ENCODE assay signal across 20 mouse cellular contexts in the genomic region with DNA sequence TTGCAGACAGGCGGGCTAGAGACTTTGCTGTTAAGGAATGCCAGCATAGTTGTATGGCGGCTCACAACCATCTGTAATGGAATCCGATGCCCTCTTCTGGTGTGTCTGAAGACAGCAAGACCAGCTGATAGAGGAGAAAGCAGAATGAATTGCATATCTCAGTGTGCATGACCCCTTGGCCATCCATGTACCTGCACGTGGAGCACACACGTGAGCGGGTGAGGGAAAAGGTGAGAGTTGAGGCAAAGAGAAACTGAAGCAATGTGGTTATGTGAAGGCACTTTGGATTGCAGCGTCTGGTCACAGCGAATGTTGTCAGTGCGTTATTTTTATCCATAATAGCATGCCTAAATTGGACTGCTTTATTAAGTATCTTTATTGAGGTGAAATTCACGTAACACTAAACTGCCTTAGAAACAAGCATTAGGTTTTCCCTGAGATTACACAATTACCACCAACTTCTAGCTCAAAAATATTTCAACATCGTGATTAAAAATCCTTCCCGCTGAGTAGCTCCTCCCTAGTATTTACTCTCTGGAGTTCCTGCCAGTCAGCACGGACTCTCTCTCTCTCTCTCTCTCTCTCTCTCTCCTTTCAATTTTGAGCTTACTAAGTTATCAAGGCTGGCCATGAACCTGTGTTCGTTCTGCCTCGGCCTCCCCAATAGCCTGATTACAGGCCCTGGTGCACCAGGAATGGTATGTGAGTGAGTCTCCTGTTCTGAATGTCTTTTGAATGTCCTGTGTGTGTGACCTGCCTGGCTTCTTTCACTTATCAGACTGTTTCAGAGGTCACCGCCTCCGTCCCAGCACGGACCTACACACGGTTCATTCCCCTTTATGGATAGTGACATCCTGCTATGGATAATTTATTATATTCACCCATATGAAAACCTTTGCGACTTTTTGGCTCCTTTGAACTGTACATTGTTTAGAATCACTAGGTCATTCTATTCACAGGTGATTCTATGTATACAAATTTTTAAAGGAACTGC. TPM values are rescaled to one million over a fixed set of nuclear protein-coding genes. Genes with fewer than 3 reads are reported as not detected.
A peak's percentile ranks its signal among the peaks of the same experiment; 100 is the strongest.
DNase-seq lines count a peak whose midpoint lies in the region; ATAC-seq and TF ChIP-seq lines count a peak whose summit lies in the region.
"Had no signal": no experiment of that assay in that cellular context is flagged by ENCODE, and none has a peak within 500 bp of the region (broad histone marks: within the 10 kb centered on the region; RNA-seq: fewer than 3 reads in every experiment).

No protein-coding gene starts in this region.

- TF ChIP-seq POLR2A in liver, adult 2 months (IDR thresholded peaks at IDR 0.05; ENCODE audit: extremely low read depth, insufficient read depth, low read length) = no peak

- no peaks in the 10 kb centered on the region for H3K9me3 ChIP-seq in lung, embryonic 15.5 days
- no peaks in the 10 kb centered on the region for H3K9me3 ChIP-seq in lung, postnatal 0 days (ENCODE audit: low read length)
- H3K9me3 ChIP-seq: embryonic facial prominence, embryonic 12.5 days; forebrain, embryonic 12.5 days; heart, embryonic 13.5 days; hindbrain, embryonic 12.5 days had no signal

- H3K4me1 ChIP-seq in liver, adult 2 months (ENCODE audit: control insufficient read depth, insufficient read depth, low read length) = peaks cover 5% of the 10 kb centered on the region; the same call in 1 of the 2 replicates
- H3K4me1 ChIP-seq in lung, embryonic 15.5 days = no peaks in the 10 kb centered on the region
- no peaks in the 10 kb centered on the region for H3K4me1 ChIP-seq in lung, postnatal 0 days (ENCODE audit: insufficient read depth, low read depth, low read length)
- H3K4me1 ChIP-seq: embryonic facial prominence, embryonic 12.5 days; forebrain, embryonic 12.5 days; heart, embryonic 13.5 days; hindbrain, embryonic 12.5 days had no signal

- DNase-seq in liver, adult 2 months (ENCODE audit: extremely low read depth, low read depth, low spot score) = peak; percentile 97
- DNase-seq in liver = no peak
- DNase-seq in lung, postnatal 10 days = no peak
- DNase-seq in lung, postnatal 0 days (ENCODE audit: low spot score) = peak; percentile 81
- DNase-seq in testis, postnatal 14 days (ENCODE audit: low spot score) = no peak
- no peak for DNase-seq in right cerebral cortex, postnatal 14 days
- DNase-seq: adrenal gland, adult 8-10 months; adrenal gland, postnatal 36 days; cerebellum, adult 11 months; cerebellum, adult 8-10 months; cerebellum, postnatal 25 days; gastrocnemius, postnatal 10 days; heart, postnatal 4 days had no signal

- peak overlapping the region; percentile 88 for H3K27ac ChIP-seq in liver, adult 2 months (replicated peaks; ENCODE audit: insufficient read depth, low read depth, low read length)
- peak overlapping the region; percentile 15; the same call in 1 of the 2 replicates for H3K27ac ChIP-seq in lung, embryonic 15.5 days
- no peak overlapping the region for H3K27ac ChIP-seq in lung, postnatal 0 days (ENCODE audit: low read length)
- H3K27ac ChIP-seq: embryonic facial prominence, embryonic 12.5 days; forebrain, embryonic 12.5 days; heart, embryonic 13.5 days; hindbrain, embryonic 12.5 days had no signal

- ATAC-seq in lung, embryonic 15.5 days (ENCODE audit: borderline replicate concordance, extremely low read depth, low FRiP score, low TSS enrichment) = peak; percentile 11; the same call in 1 of the 2 replicates
- peak; percentile 61 for ATAC-seq in lung, postnatal 0 days
- ATAC-seq: forebrain, embryonic 16.5 days; hindbrain, embryonic 16.5 days had no signal

- H3K27me3 ChIP-seq in liver, adult 2 months (ENCODE audit: control insufficient read depth, insufficient read depth, low read length) = no peaks in the 10 kb centered on the region
- H3K27me3 ChIP-seq in lung, embryonic 15.5 days = no peaks in the 10 kb centered on the region
- no peaks in the 10 kb centered on the region for H3K27me3 ChIP-seq in lung, postnatal 0 days (replicated peaks; ENCODE audit: insufficient read depth, low read length)
- H3K27me3 ChIP-seq: embryonic facial prominence, embryonic 12.5 days; forebrain, embryonic 12.5 days; heart, embryonic 13.5 days; hindbrain, embryonic 12.5 days had no signal

- no peaks in the 10 kb centered on the region for H3K79me2 ChIP-seq in liver, adult 2 months (ENCODE audit: control insufficient read depth, insufficient read depth, low read length)

- no peaks in the 10 kb centered on the region for H3K36me3 ChIP-seq in liver, adult 2 months (ENCODE audit: control insufficient read depth, insufficient read depth, low read length)
- no peaks in the 10 kb centered on the region for H3K36me3 ChIP-seq in lung, embryonic 15.5 days
- no peaks in the 10 kb centered on the region for H3K36me3 ChIP-seq in lung, postnatal 0 days (ENCODE audit: insufficient read depth, low read length)
- H3K36me3 ChIP-seq: embryonic facial prominence, embryonic 12.5 days; forebrain, embryonic 12.5 days; heart, embryonic 13.5 days; hindbrain, embryonic 12.5 days had no signal

- 30% methylated on average over 20 of the region's 20 CpGs for WGBS in liver, adult 2 months
- 69% methylated on average over 20 of the region's 20 CpGs for WGBS in lung, embryonic 15.5 days
- 60% methylated on average over 20 of the region's 20 CpGs for WGBS in lung, postnatal 0 days

- H3K4me3 ChIP-seq in liver, adult 2 months (ENCODE audit: insufficient read depth, low read depth, low read length) = peak overlapping the region; percentile 39; the same call in 1 of the 2 replicates
- H3K4me3 ChIP-seq in lung, embryonic 15.5 days = no peak overlapping the region
- no peak overlapping the region for H3K4me3 ChIP-seq in lung, postnatal 0 days (ENCODE audit: low read depth, low read length)
- H3K4me3 ChIP-seq: embryonic facial prominence, embryonic 12.5 days; forebrain, embryonic 12.5 days; heart, embryonic 13.5 days; hindbrain, embryonic 12.5 days had no signal

- H3K9ac ChIP-seq in liver, adult 2 months (ENCODE audit: low read depth, low read length) = peak overlapping the region; percentile 64
- no peak overlapping the region for H3K9ac ChIP-seq in lung, embryonic 15.5 days
- no peak overlapping the region for H3K9ac ChIP-seq in lung, postnatal 0 days (replicated peaks; ENCODE audit: low read depth)
- H3K9ac ChIP-seq: embryonic facial prominence, embryonic 12.5 days; forebrain, embryonic 12.5 days; heart, embryonic 13.5 days; hindbrain, embryonic 12.5 days had no signal

- TF ChIP-seq EP300 in lung, postnatal 0 days (IDR thresholded peaks at IDR 0.05) = peak; percentile 34; the same call in 1 of the 2 replicates

- no peak overlapping the region for H3K4me2 ChIP-seq in lung, embryonic 15.5 days
- no peak overlapping the region for H3K4me2 ChIP-seq in lung, postnatal 0 days (replicated peaks; ENCODE audit: low read depth, low read length)
- H3K4me2 ChIP-seq: embryonic facial prominence, embryonic 12.5 days; forebrain, embryonic 12.5 days; heart, embryonic 13.5 days; hindbrain, embryonic 12.5 days had no signal

- TF ChIP-seq CTCF in liver, adult 2 months (IDR thresholded peaks at IDR 0.05; ENCODE audit: low read depth, low read length) = peak; percentile 23; the same call in 1 of the 2 replicates
- TF ChIP-seq CTCF in lung, postnatal 0 days (IDR thresholded peaks at IDR 0.05) = peak; percentile 26

RNA-seq across cellular contexts. Expression of a gene that starts 6.1 kb away (rescaled TPM):
- 13.6 and 14.0 TPM in 2 replicates for total RNA-seq in liver, adult 2 months (2014; rRNA removed)
- 8.2 and 10.3 TPM in 2 replicates for polyA plus RNA-seq in liver, adult 2 months (2012; rRNA removed)
- polyA plus RNA-seq in lung, embryonic 15.5 days (2015; fragmentation: Nextera tagmentation; extraction: Ambion mirVana) = 21.3 and 22.8 TPM in 2 replicates
- polyA plus RNA-seq in lung, postnatal 0 days (2015; fragmentation: Nextera tagmentation; extraction: Ambion mirVana) = 13.7 and 14.7 TPM in 2 replicates

Comparison
In these comparisons a context has a peak if more than half of its experiments do, and no peak if none do; other contexts are left out.
1. DNase-seq: peak in liver, adult 2 months (single experiment) and lung, postnatal 0 days (single experiment); none in liver (single experiment), lung, postnatal 10 days (single experiment), testis, postnatal 14 days (single experiment) and right cerebral cortex, postnatal 14 days (single experiment).